Mouse (Mus musculus) CH12.LX (cell line): ENCODE measurements at regions not wholly inside any gene's neighbourhood (a gene's known extent, or its start where the extent isn't known, plus 50 kb on each side); places are given as distances from the start of the nearest gene placed in this dataset.

ENCODE experiments used
- DNase-seq: peaks from one replicate; pipeline ENCODE4 v3.0.0-alpha.2; 2013; ENCODE audit errors: extremely low read depth
- H3K27ac ChIP-seq: 2 replicates; pipeline ENCODE4 v1.5.1; 2012; ENCODE audit warnings: low read depth, mild to moderate bottlenecking, control low read depth, moderate library complexity; ENCODE audit not compliant: insufficient read depth
- H3K27me3 ChIP-seq: replicated peaks from 2 replicates; pipeline ENCODE3; 2012; ENCODE audit warnings: inconsistent platforms
- H3K36me3 ChIP-seq, 2 experiments: replicated peaks in 1 of 2; 2 replicates each; pipeline versions ENCODE3 to v1.6.1; 2012; ENCODE audit warnings: inconsistent platforms in 1 of 2, low read length in 1 of 2, mild to moderate bottlenecking in 1 of 2, mixed read lengths in 1 of 2, moderate library complexity in 1 of 2; ENCODE audit not compliant: control insufficient read depth in 1 of 2, insufficient read depth in 1 of 2
- H3K4me1 ChIP-seq, 2 experiments: 2 replicates each; pipeline ENCODE4 v1.6.1; 2012; ENCODE audit warnings: inconsistent platforms in 1 of 2, moderate library complexity in 1 of 2; ENCODE audit not compliant: insufficient read depth in 2 of 2, control insufficient read depth in 1 of 2
- H3K4me2 ChIP-seq: 2 replicates; pipeline ENCODE4 v1.6.1; 2012; ENCODE audit warnings: low read depth, mild to moderate bottlenecking, control low read depth; ENCODE audit not compliant: poor library complexity, insufficient read depth, severe bottlenecking
- H3K4me3 ChIP-seq, 3 experiments: fragments of 150-350 bp in 1 of 3; sonication (generic) in 1 of 3; replicated peaks in 1 of 3; 2 replicates each; pipeline versions ENCODE3 to v1.5.1; 2011 to 2012; ENCODE audit warnings: low read depth in 2 of 3, low read length in 2 of 3, mild to moderate bottlenecking in 2 of 3, moderate library complexity in 2 of 3, control low read depth in 1 of 3, improper control_type of control experiment in 1 of 3, inconsistent platforms in 1 of 3, mixed read lengths in 1 of 3; ENCODE audit not compliant: poor library complexity in 1 of 3
- H3K79me2 ChIP-seq: replicated peaks from 2 replicates; pipeline ENCODE4 v1.6.1; 2012; ENCODE audit warnings: mild to moderate bottlenecking, moderate library complexity; ENCODE audit not compliant: control insufficient read depth, poor library complexity, insufficient read depth, severe bottlenecking; ENCODE audit errors: extremely low read depth
- H3K9ac ChIP-seq: 2 replicates; pipeline ENCODE4 v1.6.1; 2012; ENCODE audit warnings: low read depth, mild to moderate bottlenecking, control low read depth, moderate library complexity; ENCODE audit not compliant: insufficient read depth
- H3K9me3 ChIP-seq: replicated peaks from 2 replicates; pipeline ENCODE3; 2012; ENCODE audit warnings: low read length, inconsistent platforms, mixed read lengths
- CTCF ChIP-seq, 2 experiments: IDR thresholded peaks in 1 of 2; conservative IDR thresholded peaks in 1 of 2; 2 replicates each; pipeline ENCODE4 v1.5.1; 2011 to 2012; ENCODE audit warnings: low read depth in 2 of 2, low read length in 2 of 2, improper control_type of control experiment in 1 of 2, inconsistent platforms in 1 of 2, mild to moderate bottlenecking in 1 of 2, moderate library complexity in 1 of 2
- E2F4 ChIP-seq: IDR thresholded peaks from 2 replicates; pipeline ENCODE4 v1.6.1; 2011; ENCODE audit warnings: low read depth, low read length, improper control_type of control experiment; ENCODE audit not compliant: insufficient replicate concordance
- ELF1 ChIP-seq: IDR thresholded peaks from 2 replicates; pipeline ENCODE4 v1.6.1; 2014; ENCODE audit warnings: low read depth, mild to moderate bottlenecking, inconsistent platforms, low read length, improper control_type of control experiment
- EP300 ChIP-seq: IDR thresholded peaks from 2 replicates; pipeline ENCODE4 v1.6.1; 2011; ENCODE audit warnings: low read length, improper control_type of control experiment
- ETS1 ChIP-seq: conservative IDR thresholded peaks from 2 replicates; pipeline ENCODE4 v1.6.1; 2012; ENCODE audit warnings: low read depth, mild to moderate bottlenecking, inconsistent platforms, low read length, improper control_type of control experiment, moderate library complexity
- GABPA ChIP-seq: IDR thresholded peaks from 2 replicates; pipeline ENCODE4 v1.6.1; 2012; ENCODE audit warnings: low read depth, low read length, improper control_type of control experiment, inconsistent platforms; ENCODE audit not compliant: insufficient replicate concordance
- IRF4 ChIP-seq: IDR thresholded peaks from 2 replicates; pipeline ENCODE4 v1.6.1; 2014; ENCODE audit warnings: low read depth, mild to moderate bottlenecking, inconsistent platforms, low read length, improper control_type of control experiment
- JUN ChIP-seq: IDR thresholded peaks from 2 replicates; pipeline ENCODE4 v1.6.1; 2011; ENCODE audit warnings: low read depth, mild to moderate bottlenecking, low read length, improper control_type of control experiment, moderate library complexity; ENCODE audit not compliant: insufficient read depth
- JUND ChIP-seq: conservative IDR thresholded peaks from 2 replicates; pipeline ENCODE4 v1.6.1; 2011; ENCODE audit warnings: low read depth, low read length, improper control_type of control experiment
- KAT2A ChIP-seq: IDR thresholded peaks from 2 replicates; pipeline ENCODE4 v1.6.1; 2012; ENCODE audit warnings: low read length, improper control_type of control experiment, inconsistent platforms; ENCODE audit not compliant: insufficient replicate concordance
- MAX ChIP-seq: IDR thresholded peaks from 2 replicates; pipeline ENCODE4 v1.6.1; 2011; ENCODE audit warnings: low read length, improper control_type of control experiment
- MAZ ChIP-seq: IDR thresholded peaks from 2 replicates; pipeline ENCODE4 v1.6.1; 2012; ENCODE audit warnings: low read depth, mild to moderate bottlenecking, inconsistent platforms, low read length, improper control_type of control experiment, moderate library complexity
- MEF2A ChIP-seq: IDR thresholded peaks from 2 replicates; pipeline ENCODE4 v1.6.1; 2014; ENCODE audit warnings: low read depth, mild to moderate bottlenecking, inconsistent platforms, low read length, improper control_type of control experiment, borderline replicate concordance
- MXI1 ChIP-seq: IDR thresholded peaks from 2 replicates; pipeline ENCODE4 v1.6.1; 2011; ENCODE audit warnings: mild to moderate bottlenecking, low read depth, low read length, improper control_type of control experiment
- NELFE ChIP-seq: IDR thresholded peaks from 2 replicates; pipeline ENCODE4 v1.6.1; 2011; ENCODE audit warnings: low read depth, low read length, improper control_type of control experiment
- NRF1 ChIP-seq: IDR thresholded peaks from 2 replicates; pipeline ENCODE4 v1.6.1; 2014; ENCODE audit warnings: low read depth, mild to moderate bottlenecking, inconsistent platforms, low read length, improper control_type of control experiment, moderate library complexity
- PAX5 ChIP-seq: IDR thresholded peaks from 2 replicates; pipeline ENCODE4 v1.6.1; 2012; ENCODE audit warnings: low read length, inconsistent platforms, mixed read lengths
- POLR2AphosphoS2 ChIP-seq: IDR thresholded peaks from 2 replicates; pipeline ENCODE4 v1.6.1; 2011; ENCODE audit warnings: low read depth, low read length, improper control_type of control experiment
- RAD21 ChIP-seq: IDR thresholded peaks from 2 replicates; pipeline ENCODE4 v1.6.1; 2011; ENCODE audit warnings: low read depth, mild to moderate bottlenecking, low read length, improper control_type of control experiment, moderate library complexity
- RCOR1 ChIP-seq: conservative IDR thresholded peaks from 2 replicates; pipeline ENCODE4 v1.6.1; 2012; ENCODE audit warnings: low read depth, mild to moderate bottlenecking, inconsistent platforms, low read length, improper control_type of control experiment
- SIN3A ChIP-seq: IDR thresholded peaks from 2 replicates; pipeline ENCODE4 v1.6.1; 2012; ENCODE audit warnings: low read length, improper control_type of control experiment, inconsistent platforms
- TBP ChIP-seq: conservative IDR thresholded peaks from 2 replicates; pipeline ENCODE4 v1.6.1; 2011; ENCODE audit warnings: low read depth, low read length, improper control_type of control experiment
- TCF12 ChIP-seq: IDR thresholded peaks from 2 replicates; pipeline ENCODE4 v1.6.1; 2014; ENCODE audit warnings: low read depth, mild to moderate bottlenecking, inconsistent platforms, low read length, improper control_type of control experiment
- UBTF ChIP-seq: IDR thresholded peaks from 2 replicates; pipeline ENCODE4 v1.6.1; 2012; ENCODE audit warnings: low read depth, mild to moderate bottlenecking, inconsistent platforms, low read length, improper control_type of control experiment, moderate library complexity
- USF1 ChIP-seq: IDR thresholded peaks from 2 replicates; pipeline ENCODE4 v1.6.1; 2014; ENCODE audit warnings: low read depth, mild to moderate bottlenecking, inconsistent platforms, low read length, improper control_type of control experiment
- USF2 ChIP-seq: conservative IDR thresholded peaks from 2 replicates; pipeline ENCODE4 v1.6.1; 2011; ENCODE audit warnings: low read depth, low read length, improper control_type of control experiment
- ZC3H11A ChIP-seq: IDR thresholded peaks from 2 replicates; pipeline ENCODE4 v1.6.1; 2012; ENCODE audit warnings: low read depth, mild to moderate bottlenecking, inconsistent platforms, low read length, improper control_type of control experiment
- dilution Hi-C: fragments of 300-500 bp; cut with MboI; formaldehyde crosslinking; loops from 2 replicates; pipeline ENCODE4 v1.14.3; 2020; ENCODE audit warnings: low sequenced_read_pairs; ENCODE audit not compliant: extremely low pct_unique_long_range_greater_than_20kb, extremely low pct_ligation_motif_present
- in situ Hi-C: fragments of 300-500 bp; cut with MboI; formaldehyde crosslinking; loops from 3 replicates; pipeline ENCODE4 v1.14.3; 2019; ENCODE audit warnings: low sequenced_read_pairs, low pct_ligation_motif_present, low pct_unique_long_range_greater_than_20kb, mixed read lengths

DNA sequence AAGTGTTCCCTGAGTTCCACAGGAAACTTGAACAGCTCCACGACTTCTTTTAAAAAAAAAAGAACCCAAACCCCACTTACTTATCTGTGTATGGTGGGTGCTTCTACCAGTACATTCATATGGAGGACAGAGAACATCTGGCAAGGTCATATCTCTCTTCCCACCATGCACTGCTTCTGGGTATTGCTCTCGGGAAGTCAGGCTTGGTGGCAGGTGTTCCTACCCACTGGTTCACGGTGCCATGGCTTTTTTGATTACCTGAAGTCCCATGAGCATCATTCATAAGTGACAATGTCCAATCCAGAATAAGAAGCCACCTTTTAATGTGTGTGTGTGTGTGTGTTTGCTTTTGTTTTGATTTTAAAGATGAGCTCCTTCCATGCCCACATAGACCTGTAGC, 73.8 kb upstream of the Cd28 start:
- H3K27ac ChIP-seq, result no peak overlapping the region
- no peak overlapping the region for H3K4me3 ChIP-seq
- H3K79me2 ChIP-seq, result no peaks in the 10 kb centered on the region; the same call in 1 of the 2 replicates
- no peaks in the 10 kb centered on the region for H3K36me3 ChIP-seq
- no peaks in the 10 kb centered on the region for H3K9me3 ChIP-seq
- no peaks in the 10 kb centered on the region for H3K27me3 ChIP-seq
- in situ Hi-C loops (no loop called here), dilution Hi-C loops (no loop called here)
- no peak for TF ChIP-seq GABPA
- no peak for TF ChIP-seq USF1
- no peak for TF ChIP-seq NRF1
- no peak for TF ChIP-seq MXI1
- no peak for TF ChIP-seq CTCF (conservative IDR thresholded peaks at IDR 0.05 in 1 of 2, IDR thresholded peaks at IDR 0.05 in 1 of 2; ENCODE audit: low read depth in 2 of 2, low read length in 2 of 2)
- TF ChIP-seq ELF1, result no peak
- TF ChIP-seq ZC3H11A, result no peak
- no peak for TF ChIP-seq NELFE
- no peak for TF ChIP-seq TCF12
- TF ChIP-seq JUN, result no peak
- no peak for TF ChIP-seq KAT2A
- TF ChIP-seq IRF4, result no peak
- TF ChIP-seq RAD21, result no peak
- TF ChIP-seq TBP, result no peak
- no peak for TF ChIP-seq E2F4
- TF ChIP-seq MAZ, result no peak
- no peak for TF ChIP-seq JUND
- no peak for TF ChIP-seq EP300
- no peak for TF ChIP-seq RCOR1
- no peak overlapping the region for H3K4me2 ChIP-seq
- no peaks in the 10 kb centered on the region for H3K4me1 ChIP-seq
- no peak for DNase-seq
- no peak overlapping the region for H3K9ac ChIP-seq

DNA sequence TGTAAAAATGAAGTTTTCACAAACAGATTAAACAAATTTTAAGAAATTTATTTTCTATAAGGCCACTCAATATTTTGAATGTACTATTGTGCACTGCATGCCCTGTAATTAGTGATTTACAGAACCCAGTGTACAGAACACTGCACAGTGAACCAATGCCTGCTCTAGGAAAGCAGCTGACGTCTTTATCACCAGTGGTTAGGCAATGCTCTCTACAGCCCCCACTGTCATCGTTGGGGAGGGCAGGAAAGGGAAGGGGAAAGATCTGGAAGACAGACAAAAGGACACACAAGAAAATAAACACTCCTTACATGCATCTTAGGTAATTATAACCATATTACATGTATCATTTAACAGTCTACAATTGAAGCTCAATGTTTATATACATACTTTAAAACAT, 74.4 kb upstream of the Cd28 start:
- no peak for TF ChIP-seq USF1
- TF ChIP-seq MAX, result no peak
- TF ChIP-seq ETS1, result no peak
- no peak for TF ChIP-seq MEF2A
- TF ChIP-seq MAZ, result no peak
- TF ChIP-seq EP300, result no peak
- no peak for TF ChIP-seq ZC3H11A
- TF ChIP-seq POLR2AphosphoS2, result no peak
- TF ChIP-seq JUND, result no peak
- TF ChIP-seq MXI1, result no peak
- no peak for TF ChIP-seq SIN3A
- TF ChIP-seq UBTF, result no peak
- TF ChIP-seq USF2, result no peak
- no peak for TF ChIP-seq PAX5
- Histone ChIP-seq H3K27me3 (no peaks in the 10 kb centered on the region), H3K4me2 (no peak overlapping the region), H3K79me2 (no peaks in the 10 kb centered on the region; the same call in 1 of the 2 replicates), H3K4me3 (no peak overlapping the region), H3K9ac (no peak overlapping the region), H3K27ac (no peak overlapping the region), H3K36me3 (no peaks in the 10 kb centered on the region), H3K9me3 (no peaks in the 10 kb centered on the region), H3K4me1 (no peaks in the 10 kb centered on the region)
- no peak for DNase-seq
- in situ Hi-C loops (no loop called here), dilution Hi-C loops (no loop called here)
